7 mouse cellular contexts compared by ENCODE assay signal in the genomic region with DNA sequence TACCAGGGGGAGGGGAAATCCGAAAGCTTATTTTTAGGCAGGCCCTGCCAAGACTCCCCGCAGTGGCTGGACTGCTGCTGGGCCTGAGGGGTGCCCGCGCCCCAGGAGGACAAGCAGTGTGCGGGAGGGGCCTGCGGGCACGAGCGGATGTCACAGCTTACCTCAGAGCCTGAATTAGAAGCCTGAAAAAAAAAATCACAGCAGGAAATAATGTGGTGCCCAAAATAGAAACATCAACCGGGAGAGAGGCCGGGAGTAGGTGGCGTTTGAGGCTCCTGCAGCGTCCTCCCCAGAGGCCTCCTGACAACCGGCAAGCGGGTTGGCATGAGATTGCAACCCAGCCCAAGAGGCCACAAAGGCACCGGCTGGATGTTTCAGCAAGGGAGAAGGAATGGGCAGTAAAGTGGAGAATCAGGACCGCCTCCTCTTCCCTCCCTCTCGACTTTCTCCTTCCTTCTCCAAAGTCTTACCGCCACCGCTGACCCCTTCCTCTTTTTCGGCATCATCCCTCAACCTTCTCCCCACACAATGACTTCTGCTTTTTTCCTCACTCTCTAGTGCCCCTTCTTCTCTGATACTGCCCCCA. TPM values are rescaled to one million over a fixed set of nuclear protein-coding genes. Genes with fewer than 3 reads are reported as not detected.
DNase-seq lines count a peak whose midpoint lies in the region; ATAC-seq and TF ChIP-seq lines count a peak whose summit lies in the region.

No protein-coding gene starts in this region.

- no peak for TF ChIP-seq CTCF in bone marrow, adult 2 months (IDR thresholded peaks at IDR 0.05; ENCODE audit: control insufficient read depth, insufficient read depth, low read length)

- H3K4me3 ChIP-seq in ES-E14 (ENCODE audit: insufficient read depth in 1 of 2, low read depth in 1 of 2, low read length in 2 of 2, poor library complexity in 1 of 2, severe bottlenecking in 1 of 2): peak overlapping the region in 1 of 2 experiments; percentile 36; a peak in 2 of 4 replicates
- H3K4me3 ChIP-seq in bone marrow, adult 2 months (replicated peaks; ENCODE audit: control insufficient read depth, low read depth, low read length): peak overlapping the region; percentile 60
- no peak overlapping the region for H3K4me3 ChIP-seq in hindbrain, embryonic 14.5 days (replicated peaks; ENCODE audit: low read length)
- H3K4me3 ChIP-seq in stomach, embryonic 16.5 days (replicated peaks; ENCODE audit: low read length): no peak overlapping the region; the same call in 1 of the 2 replicates

- H3K9ac ChIP-seq in ES-E14 (ENCODE audit: insufficient read depth, low read depth, low read length, poor library complexity, severe bottlenecking): peak overlapping the region; percentile 46; the same call in 1 of the 2 replicates
- peak overlapping the region; percentile 21; the same call in 1 of the 2 replicates for H3K9ac ChIP-seq in hindbrain, embryonic 14.5 days
- H3K9ac ChIP-seq in stomach, embryonic 16.5 days (ENCODE audit: low read length): peak overlapping the region; percentile 64

- no peak for TF ChIP-seq POLR2A in bone marrow, adult 2 months (IDR thresholded peaks at IDR 0.05; ENCODE audit: borderline replicate concordance, control insufficient read depth, low read depth, low read length)

- H3K4me2 ChIP-seq in hindbrain, embryonic 14.5 days (replicated peaks): peak overlapping the region; percentile 40
- H3K4me2 ChIP-seq in stomach, embryonic 16.5 days (ENCODE audit: low read depth, low read length): peak overlapping the region; percentile 40

- 2% methylated on average over 20 of the region's 20 CpGs for WGBS in bone marrow, adult 2 months
- WGBS in hindbrain, embryonic 14.5 days: 18% methylated on average over 20 of the region's 20 CpGs
- 18% methylated on average over 20 of the region's 20 CpGs for WGBS in stomach, embryonic 16.5 days

- H3K4me1 ChIP-seq in ES-E14 (ENCODE audit: control insufficient read depth in 2 of 2, insufficient read depth in 2 of 2, low read length in 2 of 2, poor library complexity in 1 of 2): peaks cover 0 to 7% of the 10 kb centered on the region in 2 experiments; a peak in 2 of 4 replicates
- peaks cover 1% of the 10 kb centered on the region; the same call in 1 of the 2 replicates for H3K4me1 ChIP-seq in bone marrow, adult 2 months (ENCODE audit: control insufficient read depth, insufficient read depth, low read length)
- H3K4me1 ChIP-seq in hindbrain, embryonic 14.5 days (replicated peaks; ENCODE audit: control insufficient read depth, insufficient read depth, low read length): 0 out of 2 replicates have a peak, but pooled peaks cover 5% of the 10 kb centered on the region
- peaks cover 12% of the 10 kb centered on the region for H3K4me1 ChIP-seq in stomach, embryonic 16.5 days (ENCODE audit: control insufficient read depth, insufficient read depth, low read length)

- intact Hi-C loops in left cerebral cortex, postnatal 36 days (cut with DNase I): loop anchor here (5.0 to 10.0 kb wide), 2 partner anchors 126 to 414 kb away; a partner anchor contains a TSS

- no peak for DNase-seq in ES-E14 (ENCODE audit: low read depth, low spot score)
- DNase-seq in frontal cortex, postnatal 36 days (ENCODE audit: low spot score in 2 of 2): peak; percentile 52 to 68
- DNase-seq in hindbrain, embryonic 14.5 days (ENCODE audit: low spot score): no peak
- DNase-seq in left cerebral cortex, postnatal 36 days (ENCODE audit: low spot score in 2 of 2): peak; percentile 59 to 61

- ATAC-seq in hindbrain, embryonic 14.5 days (ENCODE audit: low FRiP score): no peak
- ATAC-seq in megakaryocyte progenitor cell, adult 5-6 weeks (replicated peaks; ENCODE audit: poor library complexity): peak; percentile 94
- peak; percentile 72; the same call in 1 of the 2 replicates for ATAC-seq in stomach, embryonic 16.5 days (ENCODE audit: insufficient read depth, low FRiP score)

- H3K9me3 ChIP-seq in ES-E14 (ENCODE audit: control insufficient read depth, insufficient read depth, low read depth, low read length): no peaks in the 10 kb centered on the region
- no peaks in the 10 kb centered on the region for H3K9me3 ChIP-seq in hindbrain, embryonic 14.5 days (ENCODE audit: control insufficient read depth, low read length)
- H3K9me3 ChIP-seq in stomach, embryonic 16.5 days (replicated peaks; ENCODE audit: control insufficient read depth, low read length): no peaks in the 10 kb centered on the region

- no peak overlapping the region for H3K27ac ChIP-seq in ES-E14 (ENCODE audit: insufficient read depth, low read depth, low read length, poor library complexity, severe bottlenecking)
- peak overlapping the region; percentile 72 for H3K27ac ChIP-seq in bone marrow, adult 2 months (ENCODE audit: control insufficient read depth, insufficient read depth, low read depth, low read length, poor library complexity)
- no peak overlapping the region for H3K27ac ChIP-seq in hindbrain, embryonic 14.5 days
- H3K27ac ChIP-seq in stomach, embryonic 16.5 days (ENCODE audit: low read length): peak overlapping the region; percentile 64

- no peaks in the 10 kb centered on the region for H3K27me3 ChIP-seq in hindbrain, embryonic 14.5 days (ENCODE audit: control insufficient read depth, insufficient read depth, low read length)
- no peaks in the 10 kb centered on the region for H3K27me3 ChIP-seq in stomach, embryonic 16.5 days (ENCODE audit: control insufficient read depth, insufficient read depth, low read length)

- H3K36me3 ChIP-seq in ES-E14 (ENCODE audit: control insufficient read depth, insufficient read depth, low read length, poor library complexity, severe bottlenecking): no peaks in the 10 kb centered on the region
- no peaks in the 10 kb centered on the region for H3K36me3 ChIP-seq in hindbrain, embryonic 14.5 days (replicated peaks; ENCODE audit: control insufficient read depth, insufficient read depth)
- no peaks in the 10 kb centered on the region for H3K36me3 ChIP-seq in stomach, embryonic 16.5 days (ENCODE audit: control insufficient read depth, insufficient read depth, low read length)

- in situ Hi-C loops in ES-E14 (cut with MboI; ENCODE audit: low sequenced_read_pairs in 2 of 2, unreplicated experiment in 2 of 2): no loop called here

TF ChIP-seq in ES-E14, 5 proteins besides CTCF, POLR2A, EP300 and RAD21:
- no peak for TF ChIP-seq HCFC1 (IDR thresholded peaks at IDR 0.05; ENCODE audit: borderline replicate concordance, insufficient read depth, low read length)
- TF ChIP-seq ZC3H11A (IDR thresholded peaks at IDR 0.05; ENCODE audit: borderline replicate concordance, low read depth, low read length): no peak
- no peak for TF ChIP-seq ZNF384 (IDR thresholded peaks at IDR 0.05; ENCODE audit: low read depth, low read length)
- TF ChIP-seq CHD2 (IDR thresholded peaks at IDR 0.05; ENCODE audit: low read depth, low read length): no peak
- TF ChIP-seq MAFK (IDR thresholded peaks at IDR 0.05; ENCODE audit: insufficient read depth, low read depth, low read length): no peak

RNA-seq across cellular contexts. Expression of a gene that starts 25.6 kb away (rescaled TPM):
- 170 and 172 TPM in 2 replicates for total RNA-seq in ES-E14 (2012; rRNA removed)
- polyA plus RNA-seq in bone marrow, adult 2 months (2011; ENCODE audit: insufficient read depth, insufficient read length, low replicate concordance, missing spikeins): 89.1 and 162 TPM in 2 replicates
- polyA plus RNA-seq in hindbrain, embryonic 14.5 days (2014; fragmentation: Nextera tagmentation; extraction: Ambion mirVana): 182 and 214 TPM in 2 replicates
- total RNA-seq in left cerebral cortex, postnatal 36 days (2021): 10 to 100 TPM; 82.6 to 94.8 TPM
- total RNA-seq in megakaryocyte progenitor cell, adult 5-6 weeks (2015): 434 and 492 TPM in 2 replicates
- total RNA-seq in megakaryocyte progenitor cell, adult 5-6 weeks (2017): 218 and 315 TPM in 2 replicates
- 313 and 319 TPM in 2 replicates for polyA plus RNA-seq in stomach, embryonic 16.5 days (2015; fragmentation: Nextera tagmentation; extraction: Ambion mirVana)

RNA-seq across cellular contexts. Expression of a gene that starts 43.5 kb away (rescaled TPM):
- total RNA-seq in ES-E14 (2012; rRNA removed): 22.4 and 24.8 TPM in 2 replicates
- 4.5 and 7.5 TPM in 2 replicates for polyA plus RNA-seq in bone marrow, adult 2 months (2011; ENCODE audit: insufficient read depth, insufficient read length, low replicate concordance, missing spikeins)
- polyA plus RNA-seq in hindbrain, embryonic 14.5 days (2014; fragmentation: Nextera tagmentation; extraction: Ambion mirVana): 13.3 and 18.3 TPM in 2 replicates
- total RNA-seq in left cerebral cortex, postnatal 36 days (2021): 10 to 100 TPM; 17.7 to 17.9 TPM
- 17.0 and 18.2 TPM in 2 replicates for total RNA-seq in megakaryocyte progenitor cell, adult 5-6 weeks (2015)
- 19.2 and 20.1 TPM in 2 replicates for total RNA-seq in megakaryocyte progenitor cell, adult 5-6 weeks (2017)
- 18.3 and 21.9 TPM in 2 replicates for polyA plus RNA-seq in stomach, embryonic 16.5 days (2015; fragmentation: Nextera tagmentation; extraction: Ambion mirVana)

RNA-seq across cellular contexts. Expression of a gene that starts 44.3 kb away (rescaled TPM):
- 26.5 and 30.2 TPM in 2 replicates for total RNA-seq in ES-E14 (2012; rRNA removed)
- 34.0 and 45.2 TPM in 2 replicates for polyA plus RNA-seq in bone marrow, adult 2 months (2011; ENCODE audit: insufficient read depth, insufficient read length, low replicate concordance, missing spikeins)
- polyA plus RNA-seq in hindbrain, embryonic 14.5 days (2014; fragmentation: Nextera tagmentation; extraction: Ambion mirVana): 27.0 and 31.8 TPM in 2 replicates
- 10 to 100 TPM; 47.6 to 55.1 TPM for total RNA-seq in left cerebral cortex, postnatal 36 days (2021)
- total RNA-seq in megakaryocyte progenitor cell, adult 5-6 weeks (2015): 65.8 and 65.9 TPM in 2 replicates
- total RNA-seq in megakaryocyte progenitor cell, adult 5-6 weeks (2017): 46.5 and 48.9 TPM in 2 replicates
- polyA plus RNA-seq in stomach, embryonic 16.5 days (2015; fragmentation: Nextera tagmentation; extraction: Ambion mirVana): 24.0 and 26.2 TPM in 2 replicates

Comparison
In these comparisons a context has a peak if more than half of its experiments do, and no peak if none do; other contexts are left out.
1. DNase-seq: peak in frontal cortex, postnatal 36 days (2 of 2) and left cerebral cortex, postnatal 36 days (2 of 2); none in ES-E14 (single experiment) and hindbrain, embryonic 14.5 days (single experiment).
2. H3K27ac ChIP-seq: peak in bone marrow, adult 2 months (single experiment) and stomach, embryonic 16.5 days (single experiment); none in ES-E14 (single experiment) and hindbrain, embryonic 14.5 days (single experiment).
3. Peak in every context shown above with its lines, with median percentiles within 50 percentile points of each other: H3K9ac ChIP-seq.